Mouse (Mus musculus): ENCODE measurements around the gene Nlgn1. TPM values are rescaled to one million over a fixed set of nuclear protein-coding genes. Genes with fewer than 3 reads are reported as not detected.
"Not testable (repeated sequence)": the region's sequence is repeated elsewhere in the genome, so short reads cannot be mapped to it uniquely, and the experiment has no call there.

Gene Nlgn1
- polyA plus RNA-seq, 1 experiment from 2014 or later, result 0.48 TPM

DNA sequence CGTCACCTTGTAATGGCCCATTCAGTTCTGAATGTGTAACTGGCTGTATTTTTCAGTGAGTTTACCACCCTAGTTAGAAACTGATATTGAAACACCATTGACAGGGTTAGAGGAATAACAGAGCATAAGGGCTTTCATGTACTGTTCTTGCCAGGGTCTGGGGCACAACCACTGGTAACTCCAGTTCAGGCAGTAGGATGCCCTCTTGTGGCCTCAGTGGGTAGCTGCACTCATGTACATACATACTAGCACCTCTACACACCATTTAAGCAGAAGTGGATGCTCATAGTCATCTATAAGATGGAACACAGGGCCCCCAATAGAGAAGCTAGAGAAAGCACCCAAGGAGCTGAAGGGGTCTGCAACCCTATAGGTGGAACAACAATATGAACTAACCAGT is 773.7 kb downstream of the Nlgn1 start:
- H3K9me3 ChIP-seq (ENCODE audit: control insufficient read depth, low read length); H3K27ac ChIP-seq (replicated peaks; ENCODE audit: low read depth, low read length); H3K4me2 ChIP-seq (ENCODE audit: low read depth, severe bottlenecking); H3K4me3 ChIP-seq (ENCODE audit: low read depth, low read length); DNase-seq (ENCODE audit: low spot score); ATAC-seq (ENCODE audit: insufficient number of reproducible peaks, low FRiP score, low TSS enrichment, low read depth); H3K4me1 ChIP-seq (ENCODE audit: control insufficient read depth, insufficient read depth, low read length); H3K27me3 ChIP-seq (ENCODE audit: control insufficient read depth, insufficient read depth, low read length); H3K36me3 ChIP-seq (ENCODE audit: control insufficient read depth, insufficient read depth, low read length); H3K9ac ChIP-seq (ENCODE audit: low read length): not testable (repeated sequence)
- WGBS, result 92% methylated on average over 1 of the region's 1 CpGs

DNA sequence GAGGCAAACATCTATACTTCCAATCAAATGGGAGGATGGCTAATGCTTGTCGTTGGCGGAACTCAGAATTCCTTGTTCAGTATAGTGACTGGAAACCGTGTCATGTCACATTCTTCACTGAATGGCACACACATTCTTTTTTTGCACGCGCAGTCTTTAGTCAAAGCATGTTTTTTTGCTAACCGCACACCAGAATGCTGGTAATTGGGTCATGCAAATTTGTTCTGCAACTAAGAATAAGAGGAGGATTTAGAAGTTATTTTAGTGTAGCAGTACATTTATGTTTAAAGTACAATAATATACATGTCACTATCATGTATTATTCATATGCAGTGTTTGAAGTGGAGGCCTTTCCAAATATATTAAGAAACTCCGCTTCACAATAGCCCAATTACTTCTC is 783.2 kb downstream of the Nlgn1 start:
- not testable (repeated sequence) for DNase-seq (ENCODE audit: low spot score); H3K9me3 ChIP-seq (ENCODE audit: control insufficient read depth, low read length); H3K36me3 ChIP-seq (ENCODE audit: control insufficient read depth, insufficient read depth, low read length); H3K4me2 ChIP-seq (ENCODE audit: low read depth, severe bottlenecking); ATAC-seq (ENCODE audit: insufficient number of reproducible peaks, low FRiP score, low TSS enrichment, low read depth); H3K4me1 ChIP-seq (ENCODE audit: control insufficient read depth, insufficient read depth, low read length); H3K9ac ChIP-seq (ENCODE audit: low read length); H3K4me3 ChIP-seq (ENCODE audit: low read depth, low read length); H3K27me3 ChIP-seq (ENCODE audit: control insufficient read depth, insufficient read depth, low read length); H3K27ac ChIP-seq (replicated peaks; ENCODE audit: low read depth, low read length)
- 92% methylated on average over 3 of the region's 7 CpGs for WGBS

DNA sequence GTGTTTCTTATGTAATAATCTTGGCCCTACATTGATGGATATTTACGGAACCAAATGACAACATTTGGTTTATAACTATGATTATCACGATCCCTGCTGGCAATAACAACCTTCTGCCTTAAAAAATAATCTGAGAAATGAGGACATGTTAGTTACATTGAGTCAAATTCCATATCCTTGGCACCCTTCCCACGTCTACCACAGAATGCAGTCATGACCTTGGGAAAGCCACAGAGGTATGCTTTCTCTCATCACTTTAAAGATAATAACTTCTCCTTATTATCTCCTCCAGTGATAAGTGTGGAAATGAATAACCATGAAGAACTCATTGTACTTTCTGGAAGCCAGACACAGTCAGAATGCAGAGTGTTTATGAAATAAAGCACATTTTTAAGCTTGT is 808.0 kb downstream of the Nlgn1 start:
- H3K4me1 ChIP-seq (ENCODE audit: control insufficient read depth, insufficient read depth, low read length); H3K36me3 ChIP-seq (ENCODE audit: control insufficient read depth, insufficient read depth, low read length); H3K27ac ChIP-seq (replicated peaks; ENCODE audit: low read depth, low read length); H3K4me2 ChIP-seq (ENCODE audit: low read depth, severe bottlenecking); H3K9me3 ChIP-seq (ENCODE audit: control insufficient read depth, low read length); H3K4me3 ChIP-seq (ENCODE audit: low read depth, low read length); H3K27me3 ChIP-seq (ENCODE audit: control insufficient read depth, insufficient read depth, low read length); DNase-seq (ENCODE audit: low spot score); H3K9ac ChIP-seq (ENCODE audit: low read length); ATAC-seq (ENCODE audit: insufficient number of reproducible peaks, low FRiP score, low TSS enrichment, low read depth): not testable (repeated sequence)
- 73% methylated on average over 1 of the region's 3 CpGs for WGBS

DNA sequence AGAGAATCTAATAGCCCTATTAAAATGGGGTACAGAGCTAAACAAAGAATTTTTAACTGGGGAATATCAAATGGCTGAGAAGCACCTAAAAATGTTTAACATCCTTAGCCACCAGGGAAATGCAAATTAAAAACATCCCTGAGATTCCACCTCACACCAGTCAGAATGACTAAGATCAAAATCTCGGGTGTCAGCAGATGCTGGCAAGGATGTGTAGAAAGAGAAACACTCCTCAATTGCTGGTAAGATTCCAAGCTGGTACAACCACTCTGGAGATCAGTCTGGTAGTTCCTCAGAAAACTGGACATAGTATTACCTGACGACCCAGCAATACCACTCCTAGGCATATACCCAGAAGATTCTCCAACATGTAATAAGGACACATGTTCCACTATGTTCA is 869.2 kb downstream of the Nlgn1 start:
- WGBS, result 72% methylated on average over 2 of the region's 2 CpGs

GRCm38 (mm10) chr3:25456250-25456860 is 875.9 kb downstream of the Nlgn1 start:
- Histone ChIP-seq H3K36me3 (ENCODE audit: control insufficient read depth, insufficient read depth, low read length) (no peaks in the 10 kb centered on the region), H3K27ac (replicated peaks; ENCODE audit: low read depth, low read length) (no peak overlapping the region), H3K9me3 (ENCODE audit: control insufficient read depth, low read length) (no peaks in the 10 kb centered on the region), H3K4me1 (ENCODE audit: control insufficient read depth, insufficient read depth, low read length) (no peaks in the 10 kb centered on the region), H3K27me3 (ENCODE audit: control insufficient read depth, insufficient read depth, low read length) (no peaks in the 10 kb centered on the region), H3K4me2 (ENCODE audit: low read depth, severe bottlenecking) (no peak overlapping the region), H3K4me3 (ENCODE audit: low read depth, low read length) (no peak overlapping the region), H3K9ac (ENCODE audit: low read length) (no peak overlapping the region)
- no peak for ATAC-seq (ENCODE audit: insufficient number of reproducible peaks, low FRiP score, low TSS enrichment, low read depth)
- 66% methylated on average over 8 of the region's 8 CpGs for whole genome bisulfite sequencing
- no peak for DNase-seq (ENCODE audit: low spot score)

More for the DNA sequence above, 869.2 kb downstream of the Nlgn1 start:
- ATAC-seq (ENCODE audit: insufficient number of reproducible peaks, low FRiP score, low TSS enrichment, low read depth), result no peak
- H3K9me3 ChIP-seq (ENCODE audit: control insufficient read depth, low read length), result no peaks in the 10 kb centered on the region
- H3K27me3 ChIP-seq (ENCODE audit: control insufficient read depth, insufficient read depth, low read length), result no peaks in the 10 kb centered on the region
- H3K9ac ChIP-seq (ENCODE audit: low read length), result no peak overlapping the region
- H3K27ac ChIP-seq (replicated peaks; ENCODE audit: low read depth, low read length), result no peak overlapping the region
- no peak overlapping the region for H3K4me3 ChIP-seq (ENCODE audit: low read depth, low read length)
- H3K36me3 ChIP-seq (ENCODE audit: control insufficient read depth, insufficient read depth, low read length), result no peaks in the 10 kb centered on the region
- no peak for DNase-seq (ENCODE audit: low spot score)
- H3K4me1 ChIP-seq (ENCODE audit: control insufficient read depth, insufficient read depth, low read length), result no peaks in the 10 kb centered on the region
- H3K4me2 ChIP-seq (ENCODE audit: low read depth, severe bottlenecking), result no peak overlapping the region

GRCm38 (mm10) chr3:25452314-25452713 is 879.9 kb downstream of the Nlgn1 start:
- H3K4me3 ChIP-seq (ENCODE audit: low read depth, low read length), result no peak overlapping the region
- no peak overlapping the region for H3K9ac ChIP-seq (ENCODE audit: low read length)
- no peak overlapping the region for H3K4me2 ChIP-seq (ENCODE audit: low read depth, severe bottlenecking)
- 60% methylated on average over 1 of the region's 1 CpGs for WGBS
- no peaks in the 10 kb centered on the region for H3K36me3 ChIP-seq (ENCODE audit: control insufficient read depth, insufficient read depth, low read length)
- H3K27ac ChIP-seq (replicated peaks; ENCODE audit: low read depth, low read length), result no peak overlapping the region
- no peaks in the 10 kb centered on the region for H3K4me1 ChIP-seq (ENCODE audit: control insufficient read depth, insufficient read depth, low read length)
- no peaks in the 10 kb centered on the region for H3K27me3 ChIP-seq (ENCODE audit: control insufficient read depth, insufficient read depth, low read length)
- DNase-seq (ENCODE audit: low spot score), result no peak
- ATAC-seq (ENCODE audit: insufficient number of reproducible peaks, low FRiP score, low TSS enrichment, low read depth), result no peak
- no peaks in the 10 kb centered on the region for H3K9me3 ChIP-seq (ENCODE audit: control insufficient read depth, low read length)

GRCm38 (mm10) chr3:25450471-25450870 is 881.8 kb downstream of the Nlgn1 start:
- Histone ChIP-seq H3K36me3 (ENCODE audit: control insufficient read depth, insufficient read depth, low read length) (no peaks in the 10 kb centered on the region), H3K4me1 (ENCODE audit: control insufficient read depth, insufficient read depth, low read length) (no peaks in the 10 kb centered on the region), H3K9ac (ENCODE audit: low read length) (no peak overlapping the region), H3K9me3 (ENCODE audit: control insufficient read depth, low read length) (no peaks in the 10 kb centered on the region), H3K4me2 (ENCODE audit: low read depth, severe bottlenecking) (no peak overlapping the region), H3K27ac (replicated peaks; ENCODE audit: low read depth, low read length) (no peak overlapping the region), H3K4me3 (ENCODE audit: low read depth, low read length) (no peak overlapping the region), H3K27me3 (ENCODE audit: control insufficient read depth, insufficient read depth, low read length) (no peaks in the 10 kb centered on the region)
- ATAC-seq (ENCODE audit: insufficient number of reproducible peaks, low FRiP score, low TSS enrichment, low read depth) (no peak), DNase-seq (ENCODE audit: low spot score) (no peak)
- 65% methylated on average over 6 of the region's 6 CpGs for WGBS

DNA sequence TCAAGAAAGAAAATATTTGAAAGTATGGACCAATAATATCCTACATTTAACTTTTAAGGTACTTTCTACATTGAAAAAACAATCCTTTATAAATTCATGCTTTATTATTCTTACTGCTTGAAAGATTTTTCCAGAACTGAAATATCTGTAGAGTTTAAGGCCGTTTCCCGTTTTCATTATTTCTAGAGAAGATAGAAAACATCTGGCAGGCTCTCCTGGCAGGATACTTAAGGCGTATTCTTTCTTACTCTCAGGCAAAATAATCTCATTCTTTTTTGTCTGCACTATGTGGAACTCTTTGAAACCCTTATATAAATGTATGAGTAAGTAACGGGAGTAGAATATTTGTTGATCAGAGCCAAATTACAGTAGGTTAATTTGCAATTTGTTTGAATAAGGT is 882.9 kb downstream of the Nlgn1 start:
- DNase-seq (ENCODE audit: low spot score) (no peak), ATAC-seq (ENCODE audit: insufficient number of reproducible peaks, low FRiP score, low TSS enrichment, low read depth) (no peak)
- no peak overlapping the region for H3K27ac ChIP-seq (replicated peaks; ENCODE audit: low read depth, low read length)
- no peak overlapping the region for H3K4me3 ChIP-seq (ENCODE audit: low read depth, low read length)
- H3K9ac ChIP-seq (ENCODE audit: low read length), result no peak overlapping the region
- H3K9me3 ChIP-seq (ENCODE audit: control insufficient read depth, low read length), result no peaks in the 10 kb centered on the region
- no peaks in the 10 kb centered on the region for H3K4me1 ChIP-seq (ENCODE audit: control insufficient read depth, insufficient read depth, low read length)
- no peak overlapping the region for H3K4me2 ChIP-seq (ENCODE audit: low read depth, severe bottlenecking)
- 74% methylated on average over 4 of the region's 4 CpGs for whole genome bisulfite sequencing
- H3K36me3 ChIP-seq (ENCODE audit: control insufficient read depth, insufficient read depth, low read length), result no peaks in the 10 kb centered on the region
- H3K27me3 ChIP-seq (ENCODE audit: control insufficient read depth, insufficient read depth, low read length), result no peaks in the 10 kb centered on the region

DNA sequence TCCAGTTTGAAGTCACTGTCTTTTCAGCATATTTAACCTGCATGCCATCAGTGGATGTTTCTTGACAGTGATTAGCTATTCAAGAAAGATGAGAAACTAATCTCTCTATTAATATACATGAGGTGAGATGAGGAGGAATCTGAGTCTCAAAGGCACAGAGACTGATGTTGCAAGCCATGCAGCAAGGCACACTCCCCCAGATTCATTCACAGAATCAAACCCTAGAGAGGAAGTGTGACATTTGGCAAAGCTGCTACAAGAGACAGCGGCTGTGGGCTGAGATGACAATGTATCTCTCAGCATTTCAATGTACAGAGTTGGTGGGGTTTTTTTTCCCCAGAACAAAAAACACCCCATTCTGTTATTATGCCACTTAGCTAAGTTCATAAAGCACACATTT is 885.1 kb downstream of the Nlgn1 start:
- no peak for ATAC-seq (ENCODE audit: insufficient number of reproducible peaks, low FRiP score, low TSS enrichment, low read depth)
- Histone ChIP-seq H3K27ac (replicated peaks; ENCODE audit: low read depth, low read length) (no peak overlapping the region), H3K9ac (ENCODE audit: low read length) (no peak overlapping the region), H3K27me3 (ENCODE audit: control insufficient read depth, insufficient read depth, low read length) (no peaks in the 10 kb centered on the region), H3K9me3 (ENCODE audit: control insufficient read depth, low read length) (no peaks in the 10 kb centered on the region), H3K4me1 (ENCODE audit: control insufficient read depth, insufficient read depth, low read length) (no peaks in the 10 kb centered on the region), H3K4me3 (ENCODE audit: low read depth, low read length) (no peak overlapping the region), H3K4me2 (ENCODE audit: low read depth, severe bottlenecking) (no peak overlapping the region), H3K36me3 (ENCODE audit: control insufficient read depth, insufficient read depth, low read length) (no peaks in the 10 kb centered on the region)
- WGBS, result 93% methylated on average over 1 of the region's 1 CpGs
- no peak for DNase-seq (ENCODE audit: low spot score)

Measured in limb, embryonic 11.5 days (tissue).